Mouse (Mus musculus) right cerebral cortex, postnatal 36 days (tissue): ENCODE data around the gene Unc5cl.

Source experiments
- DNase-seq, 2 experiments: peaks; one replicate each; pipeline ENCODE4 v3.0.0; 2022; ENCODE audit warnings: low spot score in 2 of 2, mixed read lengths in 1 of 2

Unc5cl gene

DNA sequence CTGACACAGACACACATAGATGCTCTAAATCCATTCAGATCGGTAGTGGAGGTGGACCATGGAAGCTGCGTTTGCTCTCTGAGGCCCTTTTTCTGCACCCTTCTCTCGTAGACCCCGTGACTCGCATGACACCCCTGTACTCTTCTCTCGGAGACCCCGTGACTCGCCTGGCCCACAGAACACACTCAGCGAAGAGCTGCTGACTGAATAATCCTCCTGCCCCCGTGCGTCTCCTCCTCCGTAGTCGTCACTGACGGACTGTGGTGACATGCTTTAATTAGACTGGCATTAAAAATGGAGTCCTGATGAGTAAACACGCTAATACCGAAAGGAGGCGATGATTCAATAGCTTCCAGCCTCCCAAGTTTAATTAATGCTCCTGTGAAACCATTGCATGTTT lies 84.6 kb downstream of the Unc5cl start:
- DNase-seq: peak in 1 of 2 experiments; percentile 9

DNA sequence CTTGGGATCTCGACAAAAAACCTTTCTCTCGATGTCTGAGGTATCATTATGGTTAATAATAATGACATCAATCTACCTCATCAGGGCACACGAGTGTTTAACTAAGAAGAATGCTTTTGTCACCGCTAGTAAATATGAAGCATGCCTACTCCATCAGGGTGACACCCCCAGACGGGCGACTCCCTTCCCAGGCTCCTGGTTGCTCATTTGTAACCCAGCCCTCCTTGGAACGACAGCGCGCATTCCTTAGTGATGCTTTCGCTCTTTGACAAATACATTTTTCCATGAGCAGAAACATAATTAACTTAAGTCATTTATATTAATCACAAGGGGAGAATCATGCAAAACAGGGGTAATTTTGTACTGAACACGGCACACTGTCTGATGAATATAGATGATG lies 88.0 kb downstream of the Unc5cl start:
- no peak for DNase-seq

DNA sequence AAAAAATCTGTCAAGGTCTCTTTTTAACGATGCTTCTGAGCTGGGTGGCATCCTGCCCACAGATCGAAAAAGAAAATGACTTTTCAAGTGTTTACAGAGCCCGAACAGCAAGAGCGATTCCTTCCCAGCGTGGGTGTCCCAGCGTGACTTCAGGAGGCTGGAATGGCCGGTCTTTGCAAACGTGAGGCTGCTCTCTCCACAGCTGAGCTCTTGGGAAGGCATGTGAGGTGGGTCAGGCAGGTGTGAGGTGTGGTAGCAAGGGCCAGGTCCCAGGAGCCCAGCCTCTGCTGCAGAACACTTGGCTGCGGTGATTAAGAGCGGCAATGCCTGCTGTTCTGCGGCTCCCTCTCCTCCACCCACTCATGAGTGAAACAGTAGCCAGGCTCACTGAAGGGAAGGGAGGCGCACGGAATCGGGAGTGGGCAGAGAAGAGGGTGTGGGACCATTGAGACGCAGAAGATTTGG lies 88.6 kb downstream of the Unc5cl start:
- DNase-seq: peak; percentile 73 to 77

DNA sequence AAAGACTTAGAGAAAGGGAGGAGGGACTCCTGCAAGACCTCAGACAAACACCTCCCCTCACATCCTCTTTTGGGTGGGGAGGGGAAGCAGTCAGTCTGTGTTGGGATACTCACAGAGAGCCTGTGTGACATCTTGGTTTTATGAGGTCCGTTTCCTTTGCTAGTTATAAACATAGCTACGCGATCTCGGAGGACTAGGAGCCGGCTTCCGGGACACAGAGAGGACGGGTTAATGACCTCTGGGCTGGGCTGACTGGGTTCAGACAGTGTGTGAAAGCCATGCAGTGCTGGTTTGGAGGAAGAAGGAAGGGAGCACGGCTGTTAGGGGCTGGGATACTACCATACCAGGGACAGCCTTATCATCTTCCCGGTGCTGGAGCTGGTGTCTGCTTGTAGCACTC lies 90.0 kb downstream of the Unc5cl start:
- DNase-seq: no peak

DNA sequence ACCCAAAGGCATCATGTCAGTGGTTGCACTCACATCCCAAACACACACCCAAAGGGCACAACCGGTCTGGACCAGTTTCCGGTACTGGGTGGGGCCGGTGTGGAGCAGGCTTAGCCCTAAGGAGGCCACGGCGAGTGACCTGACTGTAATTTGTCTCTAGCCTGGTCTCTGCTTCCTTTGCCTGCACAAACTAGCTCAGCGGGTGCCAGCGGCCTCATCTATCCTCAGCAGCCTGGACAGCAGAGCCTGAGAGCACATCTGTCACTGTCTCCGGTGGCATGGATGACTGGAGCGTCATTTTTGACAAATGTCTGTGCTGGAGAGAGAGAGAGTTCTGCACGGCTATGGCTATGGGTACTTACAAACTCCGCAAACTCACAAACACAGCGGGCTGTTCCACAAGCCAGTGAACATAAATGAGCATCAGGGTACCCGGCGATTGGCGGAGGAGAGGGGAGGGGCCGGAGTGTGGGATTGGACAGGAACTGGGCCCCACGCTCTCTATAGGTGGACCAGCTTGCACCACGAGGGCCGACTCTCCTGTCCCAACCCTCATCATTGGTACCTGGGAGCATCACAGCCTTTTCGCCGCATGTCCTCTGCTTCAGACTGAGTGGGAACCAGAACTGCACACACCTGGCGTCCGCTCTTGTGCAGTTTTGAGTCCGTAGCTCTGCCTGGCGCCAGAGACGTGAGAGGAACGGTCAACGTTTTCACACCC lies 90.7 kb downstream of the Unc5cl start:
- DNase-seq: peak; percentile 62 to 67

DNA sequence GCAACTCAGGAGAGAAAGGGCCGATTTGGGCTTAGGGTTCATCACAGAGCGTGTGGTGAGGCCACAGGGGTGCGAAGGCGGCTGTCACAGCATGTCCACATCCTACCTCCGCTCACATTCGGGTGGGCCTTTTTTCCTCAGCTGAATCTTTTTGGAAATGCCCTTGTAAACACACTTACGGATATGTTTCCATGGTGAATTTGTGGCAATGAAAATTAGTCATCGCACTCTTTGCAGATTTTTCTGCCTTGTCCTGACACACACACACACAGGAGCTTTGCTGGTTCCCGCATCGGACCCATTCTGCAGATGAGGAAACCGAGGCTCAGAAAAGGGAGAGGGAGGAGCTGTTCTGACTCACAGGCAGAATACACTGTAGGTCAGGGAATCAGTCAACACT lies 91.3 kb downstream of the Unc5cl start:
- DNase-seq: no peak

DNA sequence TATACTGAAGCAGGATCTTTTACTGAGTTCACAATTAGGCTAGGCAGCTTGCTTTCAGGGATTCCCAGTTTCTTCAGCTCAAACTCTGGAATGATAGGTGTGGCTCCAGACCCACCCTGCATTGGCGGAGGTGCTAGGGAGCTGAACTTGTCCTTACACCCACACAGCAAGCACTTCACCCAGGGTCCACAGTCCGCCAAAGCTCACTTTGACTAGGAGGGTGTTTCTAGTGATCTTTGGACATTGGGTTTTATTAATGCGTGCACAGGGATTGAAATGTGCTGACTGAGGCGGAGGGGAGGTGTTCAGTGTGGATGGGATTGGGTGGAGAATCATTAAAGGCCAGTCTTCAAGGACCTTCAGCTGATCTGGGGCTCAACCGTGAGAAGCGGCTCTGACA lies 93.0 kb downstream of the Unc5cl start:
- DNase-seq: no peak

DNA sequence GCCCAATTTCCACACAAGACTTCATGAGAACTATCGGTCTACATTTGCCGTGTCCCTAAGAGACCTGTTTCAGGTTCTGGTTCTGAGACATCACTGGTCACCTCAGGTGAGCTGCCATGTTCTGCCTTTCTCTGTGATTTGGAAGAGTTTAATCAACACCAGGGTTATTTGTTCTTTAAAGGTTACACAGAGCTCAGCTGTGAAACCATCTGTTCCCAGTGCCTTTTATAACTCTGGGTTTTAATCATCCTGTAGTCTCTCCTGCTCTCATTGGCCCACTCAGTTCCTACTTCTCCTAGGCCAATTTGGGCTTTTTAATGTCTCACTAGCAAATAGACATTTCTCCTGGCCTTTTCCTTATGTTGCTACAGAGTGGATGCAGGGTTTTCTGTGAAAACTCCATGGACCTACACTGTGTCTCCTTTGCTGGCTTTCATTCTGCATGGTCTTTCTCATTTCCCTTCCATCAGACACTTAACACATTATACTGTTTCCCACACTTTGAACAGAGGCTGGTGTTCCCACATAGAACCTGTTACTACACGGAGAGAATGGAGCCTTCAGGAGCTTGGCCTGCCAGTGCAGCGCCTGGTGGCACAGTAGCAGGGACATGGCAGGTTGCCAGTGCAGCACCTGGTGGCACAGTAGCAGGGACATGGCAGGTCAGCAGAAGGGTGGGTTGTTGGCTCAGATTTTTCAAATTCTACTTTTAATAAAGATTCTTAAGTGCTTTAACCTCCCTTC lies 97.3 kb downstream of the Unc5cl start:
- DNase-seq: no peak

DNA sequence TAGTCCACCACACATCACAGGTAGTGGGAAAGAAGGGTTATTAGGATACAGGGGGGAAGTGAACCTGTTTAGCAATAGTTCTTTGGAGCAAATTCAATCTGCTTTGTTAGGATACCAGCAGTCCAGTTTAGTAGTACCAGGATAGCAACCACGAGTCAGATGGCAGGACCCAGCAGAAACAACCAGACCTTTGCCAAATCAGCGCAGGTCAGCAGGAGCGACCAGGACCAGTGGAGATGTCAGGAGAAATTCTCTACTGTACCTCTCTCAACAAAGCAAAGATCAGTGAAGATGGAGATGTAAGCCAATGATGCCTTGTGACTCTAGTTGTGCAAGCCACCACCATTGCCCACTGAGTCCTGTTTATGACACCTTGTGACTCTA lies 97.8 kb downstream of the Unc5cl start:
- DNase-seq: no peak

DNA sequence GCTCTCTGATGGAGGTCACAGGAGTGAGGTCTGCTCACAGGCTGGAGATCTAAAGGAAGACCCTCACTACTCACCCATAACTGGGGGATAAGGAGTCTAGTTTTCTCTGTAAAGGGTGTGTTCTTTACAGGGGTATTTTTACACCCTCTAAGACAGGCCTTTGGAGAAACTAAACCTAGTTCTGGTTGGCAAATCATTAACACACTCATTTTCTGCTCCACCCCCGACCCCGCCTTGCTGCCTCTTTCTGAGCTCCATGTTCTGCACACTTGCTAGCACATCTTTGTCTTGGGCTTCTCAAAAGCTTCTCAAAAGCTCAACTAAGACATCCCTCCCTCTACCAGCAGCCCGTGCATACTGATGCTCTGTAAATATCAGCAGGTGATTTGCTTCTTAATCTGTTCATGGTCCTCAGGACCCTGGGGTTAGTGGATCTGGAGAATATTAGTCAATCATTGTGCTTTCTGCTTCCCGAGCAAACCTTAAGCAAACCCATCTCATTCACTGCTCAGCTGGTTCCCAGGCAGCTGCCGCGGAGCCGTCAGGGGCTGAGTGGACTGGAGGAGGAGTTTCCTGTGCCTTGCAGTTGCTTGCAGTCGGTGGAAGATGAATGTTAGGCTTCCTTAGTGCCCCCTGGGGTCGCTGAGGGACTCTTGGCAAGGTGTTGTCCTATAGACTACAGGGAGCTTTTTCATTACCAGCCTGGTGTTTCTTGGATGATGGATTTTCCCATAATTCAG lies 101.7 kb downstream of the Unc5cl start:
- no peak for DNase-seq

DNA sequence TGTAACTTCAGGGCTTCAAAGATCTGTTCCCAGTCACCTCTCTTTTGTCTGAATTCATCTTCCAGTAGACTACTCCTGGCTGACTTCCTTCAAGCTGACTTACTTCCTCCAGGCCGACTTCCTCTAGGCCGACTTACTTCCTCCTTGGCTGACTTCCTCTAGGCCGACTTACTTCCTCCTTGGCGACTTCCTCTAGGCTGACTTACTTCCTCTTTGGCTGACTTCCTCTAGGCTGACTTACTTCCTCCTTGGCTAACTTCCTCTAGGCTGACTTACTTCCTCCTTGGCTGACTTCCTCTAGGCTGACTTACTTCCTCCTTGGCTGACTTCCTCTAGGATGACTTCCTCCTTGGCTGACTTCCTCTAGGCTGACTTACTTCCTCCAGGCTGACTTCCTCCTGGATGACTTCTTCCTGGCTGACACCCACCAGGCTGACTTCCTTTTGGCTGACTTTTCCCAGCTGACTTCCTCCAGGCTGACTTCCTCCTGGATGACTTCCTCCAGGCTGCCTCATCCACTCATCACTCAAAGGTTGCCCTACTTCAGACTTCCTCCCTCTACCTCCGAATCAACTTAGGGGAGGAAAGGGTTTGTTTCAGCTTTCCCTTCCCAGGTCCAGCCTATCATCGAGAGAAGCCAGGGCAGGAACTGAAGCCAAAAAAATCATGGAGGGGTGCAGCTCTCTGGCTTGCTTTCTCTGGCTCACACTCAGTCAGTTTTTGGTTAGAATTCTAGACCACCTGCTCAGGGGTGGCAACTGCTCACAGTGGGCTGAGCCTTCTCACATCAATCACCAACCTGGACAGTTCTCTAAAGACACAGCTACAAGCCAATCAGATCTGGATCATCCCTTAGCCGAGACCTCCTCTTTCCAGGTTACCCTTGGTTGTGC lies 103.4 kb downstream of the Unc5cl start:
- no peak for DNase-seq

DNA sequence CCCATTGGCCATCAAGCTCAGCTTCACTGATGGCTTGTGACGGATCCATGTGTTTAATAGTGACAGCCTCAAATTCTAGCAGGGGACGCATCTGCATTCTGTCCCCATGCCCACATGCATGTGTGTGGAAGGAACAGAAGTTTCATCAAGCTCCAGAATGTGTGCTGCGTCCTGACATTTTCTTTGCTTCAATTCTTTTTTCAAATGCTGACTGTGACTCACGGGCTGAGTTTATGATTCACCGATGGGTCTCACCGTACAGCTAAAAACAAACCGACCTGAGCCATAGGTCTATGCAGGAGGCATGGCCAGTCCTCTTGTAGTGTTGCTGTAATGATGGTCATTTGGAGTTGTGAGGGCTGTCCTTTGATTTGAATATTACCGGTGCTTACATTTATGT lies 110.2 kb downstream of the Unc5cl start:
- peak; percentile 18 to 37 for DNase-seq

DNA sequence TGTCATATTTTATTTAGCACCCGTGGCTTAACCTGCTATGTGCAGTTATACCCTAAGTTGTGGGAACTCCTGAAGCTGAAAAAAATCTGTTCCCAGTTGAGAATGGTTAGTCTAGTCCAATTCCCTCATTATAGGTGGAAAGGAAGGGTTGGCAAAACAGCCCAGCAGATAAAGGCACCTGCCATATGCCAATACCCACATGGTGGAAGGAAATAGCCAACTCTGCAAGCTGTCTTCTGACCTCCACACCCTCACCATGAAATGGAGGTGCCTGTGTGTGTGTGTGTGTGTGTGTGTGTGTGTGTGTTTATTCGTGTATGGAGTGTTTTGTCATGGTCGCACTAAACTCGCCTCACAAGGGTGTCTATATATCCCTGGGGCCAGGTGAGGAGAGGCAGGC lies 115.0 kb downstream of the Unc5cl start:
- DNase-seq: no peak

DNA sequence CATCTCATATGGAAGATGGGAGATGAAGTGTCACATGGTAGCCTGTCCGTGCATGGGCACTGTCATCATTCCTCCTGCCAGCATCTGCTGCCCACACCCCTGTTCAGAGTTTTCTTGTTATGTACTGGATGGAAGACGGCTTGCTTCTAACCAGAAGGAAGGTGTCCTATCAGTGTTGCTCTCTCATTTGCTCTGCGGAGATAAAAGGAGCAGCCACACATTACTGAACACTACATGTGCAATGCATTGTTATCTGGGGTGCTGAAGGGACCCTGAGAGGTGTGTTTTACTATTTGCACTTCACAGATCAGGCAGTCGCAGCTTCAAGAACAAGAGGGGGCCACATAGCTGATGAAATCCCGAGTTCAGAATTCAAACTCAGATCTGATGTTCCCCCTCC lies 126.5 kb downstream of the Unc5cl start:
- no peak for DNase-seq

DNA sequence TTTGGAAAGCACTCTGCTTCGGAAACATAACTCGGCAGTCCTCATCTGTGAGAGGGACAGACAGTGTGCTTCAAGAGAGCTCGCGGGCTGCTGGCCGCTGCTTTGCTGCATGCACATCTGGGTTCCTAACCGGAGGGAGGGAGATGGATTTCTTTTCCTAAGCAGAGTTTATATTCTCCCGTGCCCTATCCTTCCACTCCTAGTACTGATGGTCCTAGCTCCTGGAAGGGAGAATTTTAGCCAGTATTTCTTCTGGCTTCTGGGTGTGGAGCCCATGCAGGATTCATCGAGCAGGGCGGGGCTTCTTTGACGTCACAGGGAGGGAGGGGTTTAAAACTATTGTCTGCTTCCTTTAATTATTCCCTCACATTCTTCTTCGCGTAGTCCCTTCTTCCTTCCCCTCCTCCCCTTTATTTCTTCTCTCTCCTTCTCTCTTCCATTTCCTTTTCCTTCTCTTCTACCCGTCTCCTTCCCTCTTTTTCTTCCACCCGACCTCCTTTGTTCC lies 127.8 kb downstream of the Unc5cl start:
- DNase-seq: no peak

DNA sequence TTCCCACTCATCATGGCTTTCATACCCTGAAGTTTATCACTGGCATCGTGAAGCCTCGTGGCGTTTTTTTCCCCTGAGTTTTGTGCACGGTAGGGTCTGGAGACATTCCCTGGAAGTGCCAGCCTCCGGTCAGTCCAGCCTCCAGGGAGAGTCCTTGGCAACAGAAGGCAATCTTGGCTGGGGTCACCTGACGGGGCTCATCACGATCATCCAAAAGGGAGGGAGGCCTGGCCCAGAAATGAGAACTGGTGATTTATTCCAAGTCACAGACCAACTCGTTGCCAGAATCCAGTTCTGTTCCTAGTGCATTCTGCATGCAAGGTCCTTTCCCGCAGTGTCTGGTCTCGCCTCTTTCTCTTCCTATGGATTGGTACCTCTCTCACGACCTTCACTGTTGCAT lies 128.7 kb downstream of the Unc5cl start:
- DNase-seq: no peak

DNA sequence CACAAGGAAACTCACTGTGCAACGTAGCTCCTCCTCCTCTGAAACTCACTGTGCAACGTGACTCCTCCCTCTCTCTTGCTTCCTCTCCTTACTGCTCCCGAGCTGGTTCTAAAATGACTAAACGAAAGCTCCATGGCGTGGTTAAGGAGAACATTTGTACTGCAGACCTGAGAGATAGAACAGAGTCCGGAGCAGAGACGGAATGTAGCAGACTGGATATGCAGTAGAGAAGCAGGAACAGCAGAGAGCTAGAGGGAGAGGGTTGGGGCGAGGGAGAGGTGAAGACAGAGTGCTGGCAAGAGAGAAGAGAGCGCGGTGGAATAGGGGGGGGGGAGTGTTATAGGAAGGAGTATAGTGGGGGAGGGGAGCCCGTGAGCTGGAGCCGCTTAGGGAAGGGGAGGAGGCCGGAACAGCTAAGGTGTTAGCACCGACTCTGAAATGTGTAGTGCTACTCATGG lies 131.2 kb downstream of the Unc5cl start:
- no peak for DNase-seq

DNA sequence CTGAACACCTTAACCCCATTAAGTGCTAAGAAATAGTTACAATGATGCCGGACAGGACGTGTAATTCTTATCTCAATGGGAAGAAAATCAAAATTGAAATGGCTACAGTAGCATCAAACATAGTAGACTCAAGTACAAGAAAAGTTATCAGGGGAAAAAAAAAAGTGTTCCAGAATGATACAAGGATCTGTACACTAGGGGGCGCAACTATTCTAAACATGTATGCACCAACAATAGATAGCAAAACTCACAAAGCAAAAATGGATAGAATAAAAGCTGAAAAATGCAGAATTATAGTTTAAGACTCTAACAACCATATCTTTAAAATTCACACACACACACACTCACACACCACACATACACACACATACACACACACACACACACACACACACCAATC lies 134.0 kb downstream of the Unc5cl start:
- DNase-seq: no peak
